Mouse (Mus musculus) spleen, adult 2 months (tissue): Measurements from ENCODE around the gene Morn3.

ENCODE experiments used
- CTCF ChIP-seq: fragments of 200-500 bp; IDR thresholded peaks from 2 replicates; pipeline ENCODE4 v1.5.1; 2011; ENCODE audit warnings: mild to moderate bottlenecking, inconsistent platforms; ENCODE audit not compliant: insufficient read depth, insufficient read length, insufficient replicate concordance; ENCODE audit errors: extremely low read depth
- POLR2A ChIP-seq: fragments of 200-500 bp; IDR thresholded peaks from 2 replicates; pipeline ENCODE4 v1.6.1; 2011; ENCODE audit warnings: low read depth, low read length, inconsistent platforms

- TF ChIP-seq CTCF = no peak
- TF ChIP-seq POLR2A = no peak
Measured at GRCm38 (mm10) chr5:123024312-123024711, 22.5 kb downstream of the Morn3 start.
